Mouse (Mus musculus) MEL (cell line): ENCODE results near the gene Rsu1. TPM values are rescaled to one million over a fixed set of nuclear protein-coding genes. Genes with fewer than 3 reads are reported as not detected.

ENCODE experiments used
- DNase-seq: peaks from one replicate; pipeline ENCODE4 v3.0.0; 2011; ENCODE audit warnings: low read depth, low spot score
- H3K27ac ChIP-seq: 2 replicates; pipeline ENCODE4 v1.5.1; 2012; ENCODE audit warnings: low read depth, mild to moderate bottlenecking, control low read depth, low read length, moderate library complexity; ENCODE audit not compliant: control insufficient read depth
- H3K27me3 ChIP-seq, 2 experiments: fragments of 150-350 bp in 1 of 2; sonication (generic) in 1 of 2; 2 replicates each; pipeline ENCODE4 v1.6.1; 2012; ENCODE audit warnings: low read length in 2 of 2, mild to moderate bottlenecking in 2 of 2, improper control_type of control experiment in 1 of 2, moderate library complexity in 1 of 2; ENCODE audit not compliant: insufficient read depth in 2 of 2, control insufficient read depth in 1 of 2
- H3K36me3 ChIP-seq, 2 experiments: 2 replicates each; pipeline ENCODE4 v1.6.1; 2012 to 2014; ENCODE audit warnings: low read length in 2 of 2, improper control_type of control experiment in 1 of 2, inconsistent platforms in 1 of 2, mild to moderate bottlenecking in 1 of 2; ENCODE audit not compliant: insufficient read depth in 2 of 2, control insufficient read depth in 1 of 2
- H3K4me1 ChIP-seq, 2 experiments: fragments of 150-350 bp in 1 of 2; sonication (generic) in 1 of 2; 2 replicates each; pipeline ENCODE4 v1.6.1; 2012; ENCODE audit warnings: low read length in 2 of 2, improper control_type of control experiment in 1 of 2, mild to moderate bottlenecking in 1 of 2; ENCODE audit not compliant: insufficient read depth in 2 of 2, control insufficient read depth in 1 of 2
- H3K4me3 ChIP-seq, 2 experiments: fragments of 150-350 bp in 1 of 2; sonication (generic) in 1 of 2; 2 replicates each; pipeline ENCODE4 v1.5.1; 2012; ENCODE audit warnings: low read depth in 2 of 2, low read length in 2 of 2, mild to moderate bottlenecking in 2 of 2, moderate library complexity in 2 of 2, control low read depth in 1 of 2, improper control_type of control experiment in 1 of 2; ENCODE audit not compliant: control insufficient read depth in 1 of 2, insufficient read depth in 1 of 2
- H3K79me2 ChIP-seq: 2 replicates; pipeline ENCODE4 v1.6.1; 2012; ENCODE audit warnings: mild to moderate bottlenecking, low read length, moderate library complexity; ENCODE audit not compliant: control insufficient read depth, poor library complexity, insufficient read depth
- H3K9ac ChIP-seq: 2 replicates; pipeline ENCODE4 v1.6.1; 2012; ENCODE audit warnings: low read depth, mild to moderate bottlenecking, control low read depth, low read length, moderate library complexity; ENCODE audit not compliant: control insufficient read depth, poor library complexity, severe bottlenecking
- H3K9me3 ChIP-seq: fragments of 150-350 bp; sonication (generic); replicated peaks from 2 replicates; pipeline ENCODE4 v1.6.1; 2012; ENCODE audit warnings: mild to moderate bottlenecking, low read length, improper control_type of control experiment, moderate library complexity; ENCODE audit not compliant: insufficient read depth
- CHD1 ChIP-seq: IDR thresholded peaks from 2 replicates; pipeline ENCODE4 v1.6.1; 2012; ENCODE audit warnings: low read depth, mild to moderate bottlenecking, inconsistent platforms, low read length, improper control_type of control experiment
- CHD2 ChIP-seq: IDR thresholded peaks from 2 replicates; pipeline ENCODE4 v1.6.1; 2011; ENCODE audit warnings: low read length, improper control_type of control experiment
- E2F4 ChIP-seq: IDR thresholded peaks from 2 replicates; pipeline ENCODE4 v1.6.1; 2011; ENCODE audit warnings: low read depth, low read length, improper control_type of control experiment, borderline replicate concordance
- ELF1 ChIP-seq: IDR thresholded peaks from 2 replicates; pipeline ENCODE4 v1.6.1; 2014; ENCODE audit warnings: low read depth, mild to moderate bottlenecking, inconsistent platforms, low read length, improper control_type of control experiment, moderate library complexity
- EP300 ChIP-seq, 2 experiments: IDR thresholded peaks; 2 replicates each; pipeline ENCODE4 v1.6.1; 2011; ENCODE audit warnings: improper control_type of control experiment in 2 of 2, low read length in 2 of 2, low read depth in 1 of 2, mild to moderate bottlenecking in 1 of 2
- ETS1 ChIP-seq: IDR thresholded peaks from 2 replicates; pipeline ENCODE4 v1.6.1; 2012; ENCODE audit warnings: low read depth, mild to moderate bottlenecking, inconsistent platforms, low read length, improper control_type of control experiment, moderate library complexity
- GATA1 ChIP-seq: IDR thresholded peaks from 2 replicates; pipeline ENCODE4 v1.6.1; 2011; ENCODE audit warnings: low read depth, low read length, improper control_type of control experiment
- HCFC1 ChIP-seq: IDR thresholded peaks from 2 replicates; pipeline ENCODE4 v1.6.1; 2012; ENCODE audit warnings: low read depth, mild to moderate bottlenecking, inconsistent platforms, low read length, improper control_type of control experiment, moderate library complexity
- KAT2A ChIP-seq: conservative IDR thresholded peaks from 2 replicates; pipeline ENCODE4 v1.6.1; 2012; ENCODE audit warnings: low read depth, low read length, improper control_type of control experiment, inconsistent platforms
- MAFK ChIP-seq: IDR thresholded peaks from 2 replicates; pipeline ENCODE4 v1.6.1; 2011; ENCODE audit warnings: low read depth, mild to moderate bottlenecking, low read length, improper control_type of control experiment, borderline replicate concordance
- MAX ChIP-seq: IDR thresholded peaks from 2 replicates; pipeline ENCODE4 v1.6.1; 2011; ENCODE audit warnings: low read length, improper control_type of control experiment
- MEF2A ChIP-seq: IDR thresholded peaks from 2 replicates; pipeline ENCODE4 v1.6.1; 2014; ENCODE audit warnings: low read depth, mild to moderate bottlenecking, inconsistent platforms, low read length, improper control_type of control experiment; ENCODE audit not compliant: poor library complexity, insufficient replicate concordance, severe bottlenecking; ENCODE audit errors: extremely low read depth
- MXI1 ChIP-seq: IDR thresholded peaks from 2 replicates; pipeline ENCODE4 v1.6.1; 2011; ENCODE audit warnings: mild to moderate bottlenecking, low read depth, low read length, improper control_type of control experiment
- MYB ChIP-seq: IDR thresholded peaks from 2 replicates; pipeline ENCODE4 v1.6.1; 2011; ENCODE audit warnings: mild to moderate bottlenecking, low read depth, low read length, improper control_type of control experiment
- NRF1 ChIP-seq: IDR thresholded peaks from 2 replicates; pipeline ENCODE4 v1.6.1; 2014; ENCODE audit warnings: low read depth, mild to moderate bottlenecking, inconsistent platforms, low read length, improper control_type of control experiment, moderate library complexity; ENCODE audit not compliant: poor library complexity, insufficient read depth, severe bottlenecking
- POLR2A ChIP-seq, 2 experiments: IDR thresholded peaks; 2 replicates each; pipeline ENCODE4 v1.6.1; 2011 to 2012; ENCODE audit warnings: low read length in 2 of 2, mild to moderate bottlenecking in 2 of 2, control low read depth in 1 of 2, improper control_type of control experiment in 1 of 2, low read depth in 1 of 2, moderate library complexity in 1 of 2; ENCODE audit not compliant: control insufficient read depth in 1 of 2, insufficient read depth in 1 of 2, poor library complexity in 1 of 2
- POLR2AphosphoS5 ChIP-seq: IDR thresholded peaks from 2 replicates; pipeline ENCODE4 v1.6.1; 2012; ENCODE audit warnings: low read depth, borderline replicate concordance, mild to moderate bottlenecking, inconsistent platforms, low read length, moderate library complexity, mixed read lengths
- RAD21 ChIP-seq: IDR thresholded peaks from 2 replicates; pipeline ENCODE4 v1.6.1; 2011; ENCODE audit warnings: mild to moderate bottlenecking, low read depth, low read length, improper control_type of control experiment
- RCOR1 ChIP-seq: IDR thresholded peaks from 2 replicates; pipeline ENCODE4 v1.6.1; 2012; ENCODE audit warnings: low read depth, mild to moderate bottlenecking, inconsistent platforms, low read length, improper control_type of control experiment
- SIN3A ChIP-seq: IDR thresholded peaks from 2 replicates; pipeline ENCODE4 v1.6.1; 2012; ENCODE audit warnings: low read length, improper control_type of control experiment, inconsistent platforms
- TAL1 ChIP-seq: IDR thresholded peaks from 2 replicates; pipeline ENCODE4 v1.6.1; 2012; ENCODE audit warnings: mild to moderate bottlenecking, inconsistent platforms, low read length, moderate library complexity, mixed read lengths
- TBP ChIP-seq: IDR thresholded peaks from 2 replicates; pipeline ENCODE4 v1.8.0; 2011; ENCODE audit warnings: low read depth, low read length, improper control_type of control experiment
- TCF12 ChIP-seq: IDR thresholded peaks from 2 replicates; pipeline ENCODE4 v1.6.1; 2014; ENCODE audit warnings: low read depth, mild to moderate bottlenecking, inconsistent platforms, low read length, improper control_type of control experiment, moderate library complexity
- USF1 ChIP-seq: IDR thresholded peaks from 2 replicates; pipeline ENCODE4 v1.6.1; 2014; ENCODE audit warnings: low read depth, mild to moderate bottlenecking, inconsistent platforms, low read length, improper control_type of control experiment, moderate library complexity
- USF2 ChIP-seq, 2 experiments: IDR thresholded peaks; 2 replicates each; pipeline ENCODE4 v1.6.1; 2011 to 2012; ENCODE audit warnings: improper control_type of control experiment in 2 of 2, low read length in 2 of 2, borderline replicate concordance in 1 of 2, inconsistent platforms in 1 of 2, low read depth in 1 of 2, mild to moderate bottlenecking in 1 of 2; ENCODE audit not compliant: insufficient read depth in 1 of 2
- ZC3H11A ChIP-seq: IDR thresholded peaks from 2 replicates; pipeline ENCODE4 v1.6.1; 2012; ENCODE audit warnings: low read depth, mild to moderate bottlenecking, inconsistent platforms, low read length, improper control_type of control experiment
- ZKSCAN1 ChIP-seq: IDR thresholded peaks from 2 replicates; pipeline ENCODE4 v1.6.1; 2012; ENCODE audit warnings: low read depth, mild to moderate bottlenecking, inconsistent platforms, low read length, improper control_type of control experiment, moderate library complexity
- ZMIZ1 ChIP-seq: IDR thresholded peaks from 2 replicates; pipeline ENCODE4 v1.6.1; 2012; ENCODE audit warnings: low read depth, mild to moderate bottlenecking, inconsistent platforms, low read length, improper control_type of control experiment, moderate library complexity
- ZNF384 ChIP-seq: IDR thresholded peaks from 2 replicates; pipeline ENCODE4 v1.6.1; 2012; ENCODE audit warnings: low read depth, mild to moderate bottlenecking, inconsistent platforms, low read length, improper control_type of control experiment
- polyA plus RNA-seq, 2 experiments: library from polyadenylated mRNA; stranded (reverse) in 1 of 2; unstranded in 1 of 2; fragments of >175 nt in 1 of 2; fragments of >200 nt in 1 of 2; gene quantifications; 2 replicates each; pipeline versions ENCODE4 v1.2.1 to v1.2.4; 2012; ENCODE audit warnings: low replicate concordance in 2 of 2, low read depth in 1 of 2; ENCODE audit not compliant: insufficient read length in 2 of 2, insufficient read depth in 1 of 2, missing spikeins in 1 of 2
- total RNA-seq: library from RNA; depleted of rRNA; stranded (reverse); fragments of 300-350 nt; gene quantifications from 2 replicates; pipeline ENCODE4 v1.2.3, GENCODE M21; 2012

Rsu1 gene
- total and polyA plus RNA-seq, 3 experiments, result 58.1 to 81.9 TPM; not detected in 1

DNA sequence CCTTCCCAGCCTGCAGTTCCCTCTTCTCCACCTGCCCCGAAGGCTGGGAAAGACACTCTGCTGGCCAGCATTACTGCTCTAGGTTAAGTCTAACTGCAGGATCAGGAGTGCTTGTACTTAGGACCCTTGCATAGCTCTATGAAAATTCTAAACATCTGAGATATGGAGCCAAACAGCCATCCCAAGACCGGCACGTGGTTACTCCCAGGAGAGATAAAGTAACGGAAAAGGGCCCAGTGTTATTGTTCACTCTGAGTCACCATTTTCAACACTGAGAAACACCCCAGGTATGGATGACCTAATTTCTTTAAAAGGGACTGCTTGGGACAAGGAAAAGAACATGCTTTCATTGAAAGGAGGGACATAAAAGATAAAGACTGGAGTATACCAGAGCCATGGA, 45.2 kb downstream of the Rsu1 start:
- Histone ChIP-seq H3K79me2 (no peaks in the 10 kb centered on the region), H3K9ac (no peak overlapping the region), H3K4me3 (no peak overlapping the region), H3K27me3 (no peaks in the 10 kb centered on the region), H3K9me3 (no peaks in the 10 kb centered on the region), H3K27ac (peak overlapping the region; percentile 4; the same call in 1 of the 2 replicates), H3K4me1 (peaks cover 10 to 12% of the 10 kb centered on the region in 2 experiments), H3K36me3 (peaks cover 2 to 12% of the 10 kb centered on the region in 2 experiments; a peak in 3 of 4 replicates)
- DNase-seq, result peak; percentile 9
- no peak for TF ChIP-seq POLR2A (IDR thresholded peaks at IDR 0.05; ENCODE audit: control insufficient read depth in 1 of 2, insufficient read depth in 1 of 2, low read depth in 1 of 2, low read length in 2 of 2, poor library complexity in 1 of 2)
- no peak for TF ChIP-seq ELF1
- no peak for TF ChIP-seq MEF2A
- TF ChIP-seq MAX, result no peak
- TF ChIP-seq NRF1, result no peak
- TF ChIP-seq RCOR1, result no peak
- no peak for TF ChIP-seq TBP
- TF ChIP-seq MAFK, result no peak
- TF ChIP-seq POLR2AphosphoS5, result no peak
- TF ChIP-seq USF1, result peak; percentile 62
- TF ChIP-seq ZMIZ1, result no peak
- TF ChIP-seq ZNF384, result no peak
- TF ChIP-seq MYB, result 0 out of 2 replicates have a peak, but pooled peaks have one; percentile 15
- TF ChIP-seq EP300 (IDR thresholded peaks at IDR 0.05; ENCODE audit: low read depth in 1 of 2, low read length in 2 of 2), result peak in 1 of 2 experiments; percentile 31; a peak in 1 of 4 replicates
- TF ChIP-seq TAL1, result no peak
- no peak for TF ChIP-seq GATA1
- TF ChIP-seq ZC3H11A, result no peak

DNA sequence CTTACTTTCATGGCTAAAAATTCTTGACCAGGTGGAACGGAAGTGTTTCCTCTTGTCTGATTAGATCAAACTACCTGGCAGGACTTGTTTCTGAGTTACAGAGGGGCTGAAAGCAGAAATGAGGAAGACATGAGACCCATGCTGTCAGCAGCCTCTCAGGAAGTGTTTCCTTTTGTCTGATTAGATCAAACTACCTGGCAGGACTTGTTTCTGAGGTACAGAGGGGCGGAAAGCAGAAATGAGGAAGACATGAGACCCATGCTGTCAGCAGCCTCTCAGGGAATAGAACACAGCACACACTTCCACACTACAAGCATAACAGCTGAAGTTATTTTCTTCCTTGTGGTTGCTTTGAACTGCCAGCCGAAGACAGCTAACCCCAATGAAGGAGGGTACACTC, 46.7 kb downstream of the Rsu1 start:
- Histone ChIP-seq H3K36me3 (peaks cover 2 to 12% of the 10 kb centered on the region in 2 experiments; a peak in 3 of 4 replicates), H3K4me3 (no peak overlapping the region), H3K27me3 (no peaks in the 10 kb centered on the region), H3K27ac (no peak overlapping the region), H3K9me3 (no peaks in the 10 kb centered on the region), H3K9ac (no peak overlapping the region), H3K4me1 (peaks cover 10 to 12% of the 10 kb centered on the region in 2 experiments), H3K79me2 (no peaks in the 10 kb centered on the region)
- DNase-seq, result peak; percentile 54
- no peak for TF ChIP-seq ZKSCAN1
- TF ChIP-seq SIN3A, result no peak
- no peak for TF ChIP-seq ETS1
- TF ChIP-seq USF1, result no peak
- TF ChIP-seq HCFC1, result no peak
- TF ChIP-seq KAT2A, result no peak
- TF ChIP-seq MXI1, result 0 out of 2 replicates have a peak, but pooled peaks have one; percentile 35
- TF ChIP-seq ZC3H11A, result no peak
- TF ChIP-seq RAD21, result no peak
- TF ChIP-seq POLR2A (IDR thresholded peaks at IDR 0.05; ENCODE audit: control insufficient read depth in 1 of 2, insufficient read depth in 1 of 2, low read depth in 1 of 2, low read length in 2 of 2, poor library complexity in 1 of 2), result no peak
- TF ChIP-seq GATA1, result peak; percentile 21; the same call in 1 of the 2 replicates
- TF ChIP-seq CHD2, result no peak
- peak in 1 of 2 experiments; percentile 35; a peak in 2 of 4 replicates for TF ChIP-seq EP300 (IDR thresholded peaks at IDR 0.05; ENCODE audit: low read depth in 1 of 2, low read length in 2 of 2)
- no peak for TF ChIP-seq MAFK
- TF ChIP-seq TBP, result no peak
- TF ChIP-seq CHD1, result no peak
- no peak for TF ChIP-seq E2F4
- TF ChIP-seq ZNF384, result no peak
- no peak for TF ChIP-seq TCF12
- 0 out of 2 replicates have a peak, but pooled peaks have one; percentile 11 for TF ChIP-seq ELF1
- TF ChIP-seq USF2 (IDR thresholded peaks at IDR 0.05; ENCODE audit: borderline replicate concordance in 1 of 2, insufficient read depth in 1 of 2, low read depth in 1 of 2, low read length in 2 of 2), result no peak
- no peak for TF ChIP-seq ZMIZ1
